Mouse (Mus musculus): Measurements from ENCODE around the gene Laptm5. TPM values are rescaled to one million over a fixed set of nuclear protein-coding genes. Genes with fewer than 3 reads are reported as not detected.
A peak's percentile ranks its signal among the peaks of the same experiment; 100 is the strongest.

Laptm5 gene
- 435 TPM in 1 of 2 replicates, not detected in the other for polyA plus RNA-seq (2012; ENCODE audit: insufficient read depth, insufficient read length, low replicate concordance, missing spikeins)

- Histone ChIP-seq H3K27ac (ENCODE audit: insufficient read depth, low read depth, low read length) (0 out of 2 replicates have a peak within 1 kb of the TSS, but pooled peaks have one; percentile 6), H3K4me1 (ENCODE audit: control insufficient read depth, insufficient read depth, low read length) (peaks cover 25% of the 10 kb centered on the region), H3K4me3 (ENCODE audit: insufficient read depth, low read depth, low read length) (peak within 1 kb of the TSS; percentile 6; the same call in 1 of the 2 replicates)
- TF ChIP-seq POLR2A (IDR thresholded peaks at IDR 0.05; ENCODE audit: insufficient read depth, low read depth, low read length), result no peak
- no peak for TF ChIP-seq CTCF (IDR thresholded peaks at IDR 0.05; ENCODE audit: insufficient read depth, low read depth, low read length)
- 74% methylated on average over 11 of the region's 11 CpGs for WGBS
These were observed at the start of gene Laptm5 for GRCm38 (mm10) chr4:130913077-130913476. Laptm5 (plus strand) TSS chr4:130913125.

- no peak overlapping the region for H3K4me3 ChIP-seq (ENCODE audit: insufficient read depth, low read depth, low read length)
- no peak overlapping the region for H3K27ac ChIP-seq (ENCODE audit: insufficient read depth, low read depth, low read length)
- WGBS, result 60% methylated on average over 6 of the region's 9 CpGs
- peaks cover 29% of the 10 kb centered on the region for H3K4me1 ChIP-seq (ENCODE audit: control insufficient read depth, insufficient read depth, low read length)
- no peak for TF ChIP-seq POLR2A (IDR thresholded peaks at IDR 0.05; ENCODE audit: insufficient read depth, low read depth, low read length)
- no peak for TF ChIP-seq CTCF (IDR thresholded peaks at IDR 0.05; ENCODE audit: insufficient read depth, low read depth, low read length)
These were observed 47.5 kb upstream of the Laptm5 start for GRCm38 (mm10) chr4:130865460-130865859.

GRCm38 (mm10) chr4:130865901-130866371 is 47.0 kb upstream of the Laptm5 start:
- TF ChIP-seq CTCF (IDR thresholded peaks at IDR 0.05; ENCODE audit: insufficient read depth, low read depth, low read length), result no peak
- TF ChIP-seq POLR2A (IDR thresholded peaks at IDR 0.05; ENCODE audit: insufficient read depth, low read depth, low read length), result no peak
- H3K4me1 ChIP-seq (ENCODE audit: control insufficient read depth, insufficient read depth, low read length), result peaks cover 29% of the 10 kb centered on the region
- H3K4me3 ChIP-seq (ENCODE audit: insufficient read depth, low read depth, low read length), result no peak overlapping the region
- 16% methylated on average over 8 of the region's 8 CpGs for WGBS
- no peak overlapping the region for H3K27ac ChIP-seq (ENCODE audit: insufficient read depth, low read depth, low read length)

- H3K4me3 ChIP-seq (ENCODE audit: insufficient read depth, low read depth, low read length), result no peak overlapping the region
- no peak for TF ChIP-seq CTCF (IDR thresholded peaks at IDR 0.05; ENCODE audit: insufficient read depth, low read depth, low read length)
- no peak for TF ChIP-seq POLR2A (IDR thresholded peaks at IDR 0.05; ENCODE audit: insufficient read depth, low read depth, low read length)
- 84% methylated on average over 6 of the region's 6 CpGs for WGBS
These were observed 45.0 kb upstream of the Laptm5 start for GRCm38 (mm10) chr4:130867940-130868339.

GRCm38 (mm10) chr4:130868803-130869202 is 44.1 kb upstream of the Laptm5 start:
- Histone ChIP-seq H3K4me1 (ENCODE audit: control insufficient read depth, insufficient read depth, low read length) (peaks cover 14% of the 10 kb centered on the region), H3K27ac (ENCODE audit: insufficient read depth, low read depth, low read length) (no peak overlapping the region), H3K4me3 (ENCODE audit: insufficient read depth, low read depth, low read length) (no peak overlapping the region)
- WGBS, result 58% methylated on average over 5 of the region's 5 CpGs
- TF ChIP-seq POLR2A (IDR thresholded peaks at IDR 0.05; ENCODE audit: insufficient read depth, low read depth, low read length) (no peak), CTCF (IDR thresholded peaks at IDR 0.05; ENCODE audit: insufficient read depth, low read depth, low read length) (no peak)

More at GRCm38 (mm10) chr4:130867940-130868339, 45.0 kb upstream of the Laptm5 start:
- Histone ChIP-seq H3K27ac (ENCODE audit: insufficient read depth, low read depth, low read length) (no peak overlapping the region), H3K4me1 (ENCODE audit: control insufficient read depth, insufficient read depth, low read length) (peaks cover 14% of the 10 kb centered on the region)

- Histone ChIP-seq H3K4me1 (ENCODE audit: control insufficient read depth, insufficient read depth, low read length) (peaks cover 9% of the 10 kb centered on the region), H3K27ac (ENCODE audit: insufficient read depth, low read depth, low read length) (no peak overlapping the region), H3K4me3 (ENCODE audit: insufficient read depth, low read depth, low read length) (no peak overlapping the region)
- TF ChIP-seq POLR2A (IDR thresholded peaks at IDR 0.05; ENCODE audit: insufficient read depth, low read depth, low read length), result no peak
- no peak for TF ChIP-seq CTCF (IDR thresholded peaks at IDR 0.05; ENCODE audit: insufficient read depth, low read depth, low read length)
- 67% methylated on average over 11 of the region's 11 CpGs for WGBS
These were observed 40.5 kb upstream of the Laptm5 start for GRCm38 (mm10) chr4:130872414-130872813.

- Histone ChIP-seq H3K27ac (ENCODE audit: insufficient read depth, low read depth, low read length) (no peak overlapping the region), H3K4me1 (ENCODE audit: control insufficient read depth, insufficient read depth, low read length) (peaks cover 9% of the 10 kb centered on the region), H3K4me3 (ENCODE audit: insufficient read depth, low read depth, low read length) (no peak overlapping the region)
- 84% methylated on average over 5 of the region's 5 CpGs for WGBS
- no peak for TF ChIP-seq POLR2A (IDR thresholded peaks at IDR 0.05; ENCODE audit: insufficient read depth, low read depth, low read length)
These were observed 39.5 kb upstream of the Laptm5 start for GRCm38 (mm10) chr4:130873440-130873839.

DNA sequence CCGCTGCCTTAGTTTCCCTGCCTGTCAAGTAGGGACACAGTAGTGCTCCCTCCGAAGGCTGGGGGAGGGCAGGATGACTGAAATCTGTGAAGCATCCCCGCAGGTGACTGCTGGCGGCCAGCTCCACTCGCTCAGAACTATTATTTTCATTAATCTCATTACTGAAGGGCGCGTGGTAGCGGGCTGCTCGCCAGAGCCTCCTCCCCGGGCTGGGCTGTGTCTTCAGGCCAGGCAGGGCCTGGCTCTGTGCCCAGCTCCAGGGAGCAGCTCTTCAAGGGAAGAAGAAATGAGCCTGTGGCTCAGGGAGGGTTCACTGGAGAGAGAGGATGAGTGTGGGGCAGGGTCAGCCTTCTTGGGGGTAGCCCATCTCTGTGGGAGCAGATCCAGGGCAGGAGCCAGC is 38.3 kb upstream of the Laptm5 start:
- no peak overlapping the region for H3K27ac ChIP-seq (ENCODE audit: insufficient read depth, low read depth, low read length)
- peaks cover 10% of the 10 kb centered on the region for H3K4me1 ChIP-seq (ENCODE audit: control insufficient read depth, insufficient read depth, low read length)
- WGBS, result 10% methylated on average over 10 of the region's 10 CpGs
- H3K4me3 ChIP-seq (ENCODE audit: insufficient read depth, low read depth, low read length), result no peak overlapping the region
- TF ChIP-seq POLR2A (IDR thresholded peaks at IDR 0.05; ENCODE audit: insufficient read depth, low read depth, low read length) (no peak), CTCF (IDR thresholded peaks at IDR 0.05; ENCODE audit: insufficient read depth, low read depth, low read length) (no peak)

DNA sequence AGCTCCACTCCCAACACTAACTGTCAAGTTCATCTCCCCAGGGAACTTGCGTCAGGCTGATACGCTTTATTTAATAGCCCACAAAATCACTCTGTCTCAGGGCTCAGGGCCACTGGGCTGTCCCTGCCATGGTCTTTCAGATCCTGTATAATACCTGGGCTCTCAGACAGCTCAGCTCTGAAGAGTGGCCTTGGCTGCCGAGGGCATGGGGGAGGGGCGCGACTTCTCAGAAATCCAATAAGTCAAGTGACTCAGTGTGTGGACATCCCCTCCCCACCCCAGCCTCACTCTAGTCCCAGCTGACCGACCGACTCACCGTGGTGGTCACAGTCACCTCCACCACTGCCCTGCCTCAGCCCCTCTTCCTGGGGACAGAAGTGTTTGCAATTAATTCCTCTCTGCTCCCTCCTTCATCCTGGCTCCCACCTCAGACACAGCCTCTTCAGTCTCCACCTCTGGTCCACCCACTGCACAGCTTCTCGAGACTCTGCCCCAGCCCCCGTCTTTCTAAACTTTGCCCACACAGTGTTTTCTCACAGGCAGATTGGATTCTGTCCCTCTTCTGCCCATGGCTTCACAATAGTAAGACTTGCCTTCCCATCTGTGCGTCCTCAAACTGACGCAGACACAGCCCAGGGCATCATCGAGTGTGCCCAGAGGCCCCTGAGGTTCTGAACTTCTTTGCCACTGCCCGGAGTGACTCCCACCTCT is 36.8 kb upstream of the Laptm5 start:
- no peak overlapping the region for H3K4me3 ChIP-seq (ENCODE audit: insufficient read depth, low read depth, low read length)
- 70% methylated on average over 14 of the region's 14 CpGs for WGBS
- peaks cover 10% of the 10 kb centered on the region for H3K4me1 ChIP-seq (ENCODE audit: control insufficient read depth, insufficient read depth, low read length)
- no peak overlapping the region for H3K27ac ChIP-seq (ENCODE audit: insufficient read depth, low read depth, low read length)
- no peak for TF ChIP-seq CTCF (IDR thresholded peaks at IDR 0.05; ENCODE audit: insufficient read depth, low read depth, low read length)
- no peak for TF ChIP-seq POLR2A (IDR thresholded peaks at IDR 0.05; ENCODE audit: insufficient read depth, low read depth, low read length)

All from olfactory bulb, adult 2 months (tissue).